In genomic region chr19:18583706-18584105, GRCm38 (mm10) we compare ENCODE assay signal across 22 mouse cellular contexts. TPM values are rescaled to one million over a fixed set of nuclear protein-coding genes. Genes with fewer than 3 reads are reported as not detected.
DNase-seq lines count a peak whose midpoint lies in the region; ATAC-seq and TF ChIP-seq lines count a peak whose summit lies in the region.
"Had no signal": no experiment of that assay in that cellular context is flagged by ENCODE, and none has a peak within 500 bp of the region (broad histone marks: within the 10 kb centered on the region; RNA-seq: fewer than 3 reads in every experiment).

No protein-coding gene starts in this region.

- peak overlapping the region; percentile 57; the same call in 1 of the 2 replicates for H3K27ac ChIP-seq in liver, postnatal 0 days (ENCODE audit: low read depth)
- H3K27ac ChIP-seq in midbrain, embryonic 11.5 days (ENCODE audit: low read depth, low read length): no peak overlapping the region
- H3K27ac ChIP-seq in midbrain, embryonic 15.5 days: no peak overlapping the region
- H3K27ac ChIP-seq: embryonic facial prominence, embryonic 13.5 days; embryonic facial prominence, embryonic 15.5 days; forebrain, embryonic 10.5 days; forebrain, embryonic 12.5 days had no signal

- H3K27me3 ChIP-seq in liver, postnatal 0 days (ENCODE audit: insufficient read depth, low read length): no peaks in the 10 kb centered on the region
- H3K27me3 ChIP-seq in midbrain, embryonic 11.5 days (ENCODE audit: control insufficient read depth, insufficient read depth, low read length): no peaks in the 10 kb centered on the region
- no peaks in the 10 kb centered on the region for H3K27me3 ChIP-seq in midbrain, embryonic 15.5 days (replicated peaks)
- H3K27me3 ChIP-seq: embryonic facial prominence, embryonic 13.5 days; embryonic facial prominence, embryonic 15.5 days; forebrain, embryonic 12.5 days had no signal

- ATAC-seq in liver, postnatal 0 days: no peak
- no peak for ATAC-seq in midbrain, embryonic 11.5 days (ENCODE audit: low FRiP score)
- ATAC-seq in midbrain, embryonic 15.5 days (replicated peaks): no peak
- ATAC-seq: forebrain, embryonic 14.5 days; forebrain, embryonic 16.5 days had no signal

- no peak overlapping the region for H3K4me2 ChIP-seq in liver, postnatal 0 days (ENCODE audit: low read depth, low read length)
- H3K4me2 ChIP-seq in midbrain, embryonic 11.5 days: no peak overlapping the region
- H3K4me2 ChIP-seq in midbrain, embryonic 15.5 days: no peak overlapping the region
- H3K4me2 ChIP-seq: embryonic facial prominence, embryonic 13.5 days; embryonic facial prominence, embryonic 15.5 days; forebrain, embryonic 12.5 days had no signal

- TF ChIP-seq EP300 in liver, postnatal 0 days (IDR thresholded peaks at IDR 0.05; ENCODE audit: low read depth): no peak

- no peak overlapping the region for H3K4me3 ChIP-seq in liver, postnatal 0 days (ENCODE audit: low read depth, low read length)
- H3K4me3 ChIP-seq in midbrain, embryonic 11.5 days (ENCODE audit: low read depth, low read length): no peak overlapping the region
- H3K4me3 ChIP-seq in midbrain, embryonic 15.5 days: no peak overlapping the region
- H3K4me3 ChIP-seq: embryonic facial prominence, embryonic 13.5 days; embryonic facial prominence, embryonic 15.5 days; erythroblast, embryonic 14.5 days; forebrain, embryonic 10.5 days; forebrain, embryonic 12.5 days had no signal

- 86% methylated on average over 4 of the region's 4 CpGs for WGBS in liver, postnatal 0 days (ENCODE audit: insufficient replicate concordance)
- 89% methylated on average over 4 of the region's 4 CpGs for WGBS in midbrain, embryonic 11.5 days
- 89% methylated on average over 4 of the region's 4 CpGs for WGBS in midbrain, embryonic 15.5 days

- H3K9me3 ChIP-seq in liver, postnatal 0 days (ENCODE audit: low read length): no peaks in the 10 kb centered on the region
- no peaks in the 10 kb centered on the region for H3K9me3 ChIP-seq in midbrain, embryonic 11.5 days (ENCODE audit: control insufficient read depth, low read length)
- H3K9me3 ChIP-seq in midbrain, embryonic 15.5 days: no peaks in the 10 kb centered on the region
- H3K9me3 ChIP-seq: embryonic facial prominence, embryonic 13.5 days; embryonic facial prominence, embryonic 15.5 days; forebrain, embryonic 10.5 days; forebrain, embryonic 12.5 days had no signal

- peaks cover 4% of the 10 kb centered on the region; the same call in 1 of the 2 replicates for H3K4me1 ChIP-seq in liver, postnatal 0 days (ENCODE audit: insufficient read depth)
- H3K4me1 ChIP-seq in midbrain, embryonic 11.5 days (ENCODE audit: control insufficient read depth, insufficient read depth, low read length): no peaks in the 10 kb centered on the region
- no peaks in the 10 kb centered on the region for H3K4me1 ChIP-seq in midbrain, embryonic 15.5 days

- no peak overlapping the region for H3K9ac ChIP-seq in liver, postnatal 0 days (replicated peaks)
- H3K9ac ChIP-seq in midbrain, embryonic 11.5 days (ENCODE audit: low read length): no peak overlapping the region
- no peak overlapping the region for H3K9ac ChIP-seq in midbrain, embryonic 15.5 days
- H3K9ac ChIP-seq: embryonic facial prominence, embryonic 13.5 days; embryonic facial prominence, embryonic 15.5 days; forebrain, embryonic 12.5 days had no signal

- TF ChIP-seq CTCF in liver, postnatal 0 days (IDR thresholded peaks at IDR 0.05; ENCODE audit: low read depth): no peak

- peaks cover 43% of the 10 kb centered on the region for H3K36me3 ChIP-seq in liver, postnatal 0 days (replicated peaks; ENCODE audit: insufficient read depth, low read length)
- H3K36me3 ChIP-seq in midbrain, embryonic 11.5 days (ENCODE audit: control insufficient read depth, insufficient read depth, low read length): no peaks in the 10 kb centered on the region
- no peaks in the 10 kb centered on the region for H3K36me3 ChIP-seq in midbrain, embryonic 15.5 days (replicated peaks)
- H3K36me3 ChIP-seq: forebrain, embryonic 10.5 days; forebrain, embryonic 12.5 days had no signal

- DNase-seq in liver, postnatal 0 days: no peak
- DNase-seq in liver: no peak
- peak; percentile 57 for DNase-seq in midbrain, embryonic 11.5 days (ENCODE audit: low spot score, missing footprints)
- no peak for DNase-seq in adrenal gland, postnatal 14 days
- DNase-seq: adrenal gland, adult 2 months; adrenal gland, postnatal 10 days; adrenal gland, postnatal 36 days; cerebellum, adult 11 months; cerebellum, adult 18-20 months; cerebellum, adult 8-10 months; cerebellum, adult 9-11 months; cerebellum, postnatal 14 days; cerebellum, postnatal 36 days; embryo, embryonic 11 days had no signal

RNA-seq across cellular contexts. Expression of gene Ostf1, which starts 47.9 kb away (rescaled TPM):
- polyA plus RNA-seq in liver, postnatal 0 days (2015; fragmentation: Nextera tagmentation; extraction: Ambion mirVana): 87.5 and 93.7 TPM in 2 replicates
- polyA plus RNA-seq in midbrain, embryonic 11.5 days (2014; fragmentation: Nextera tagmentation; extraction: Ambion mirVana): 46.1 and 48.8 TPM in 2 replicates
- 37.2 and 42.4 TPM in 2 replicates for polyA plus RNA-seq in midbrain, embryonic 15.5 days (2015; fragmentation: Nextera tagmentation; extraction: Ambion mirVana)
- 100 and 106 TPM in 2 replicates for total RNA-seq in adrenal gland, postnatal 14 days (2021)

RNA-seq across cellular contexts. Expression of gene Nmrk1, which starts 48.0 kb away (rescaled TPM):
- 10.9 and 12.6 TPM in 2 replicates for polyA plus RNA-seq in liver, postnatal 0 days (2015; fragmentation: Nextera tagmentation; extraction: Ambion mirVana)
- 4.9 and 5.8 TPM in 2 replicates for polyA plus RNA-seq in midbrain, embryonic 11.5 days (2014; fragmentation: Nextera tagmentation; extraction: Ambion mirVana)
- polyA plus RNA-seq in midbrain, embryonic 15.5 days (2015; fragmentation: Nextera tagmentation; extraction: Ambion mirVana): 6.6 and 7.2 TPM in 2 replicates
- total RNA-seq in adrenal gland, postnatal 14 days (2021): 8.8 and 13.6 TPM in 2 replicates
- polyA plus RNA-seq: erythroblast, embryonic 14.5 days had no signal
